Mouse (Mus musculus) kidney, adult 2 months (tissue): ENCODE data around the gene Maml2.

Source experiments
- CTCF ChIP-seq: fragments of 200-500 bp; conservative IDR thresholded peaks from 2 replicates; pipeline ENCODE4 v1.5.1; 2011; ENCODE audit warnings: low read depth, mild to moderate bottlenecking, control low read depth, low read length, moderate library complexity, mixed read lengths; ENCODE audit not compliant: insufficient read depth, insufficient read length
- POLR2A ChIP-seq: fragments of 200-500 bp; IDR thresholded peaks from one replicate; pipeline ENCODE4 v1.6.1; 2011; ENCODE audit warnings: low read depth, low read length, control low read depth

DNA sequence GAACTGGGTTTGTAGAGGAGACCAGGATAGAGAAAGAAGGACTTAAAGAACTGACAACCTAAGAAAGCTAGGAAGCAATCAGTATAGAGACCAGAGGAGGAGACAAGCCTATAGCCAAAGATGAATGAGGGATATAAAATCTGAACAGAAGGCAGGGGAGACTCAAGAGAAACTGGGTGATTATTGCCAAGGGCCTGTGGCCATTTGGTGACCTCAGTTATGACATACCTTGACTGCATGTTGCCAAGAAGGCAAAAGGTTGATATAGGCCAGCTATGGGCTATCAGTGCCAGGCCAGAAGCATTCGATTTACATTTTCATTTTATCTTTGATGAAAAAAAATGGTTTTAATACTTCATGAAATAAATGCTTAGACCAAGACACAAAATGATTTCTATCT lies 327.0 kb downstream of the Maml2 start:
- TF ChIP-seq CTCF (no peak), POLR2A (no peak)
